Mouse (Mus musculus) megakaryocyte, embryonic 14.5 days (primary cell): ENCODE measurements around the gene Gpr27.

Experiments used
- FLI1 ChIP-seq: IDR thresholded peaks from 2 replicates; pipeline ENCODE4 v1.6.1; 2012; ENCODE audit warnings: low read length, inconsistent platforms, mixed read lengths
- GATA1 ChIP-seq: IDR thresholded peaks from 3 replicates; pipeline ENCODE4 v1.6.1; 2012; ENCODE audit warnings: mixed read lengths, low read length, inconsistent platforms, borderline replicate concordance

- TF ChIP-seq GATA1 (no peak), FLI1 (no peak)
Observed at GRCm38 (mm10) chr6:99649307-99649706, 43.2 kb upstream of the Gpr27 start.
